Mouse (Mus musculus): ENCODE data around the gene Cd244a.

- no peak for TF ChIP-seq CTCF (IDR thresholded peaks at IDR 0.05; ENCODE audit: extremely low read depth, insufficient read depth, low read length)
- no peak for TF ChIP-seq POLR2A (IDR thresholded peaks at IDR 0.05; ENCODE audit: extremely low read depth, insufficient read depth, low read length)
These were observed 6.8 kb upstream of the Cd244a start for GRCm38 (mm10) chr1:171552230-171552629.

Measured in cortical plate, adult 2 months (tissue).